Mouse (Mus musculus): ENCODE results near the gene Gc. TPM values are rescaled to one million over a fixed set of nuclear protein-coding genes. Genes with fewer than 3 reads are reported as not detected.

Gene Gc
- total RNA-seq, 2 experiments from 2014 or later = 2.0 TPM; not detected in 1

Other genes starting within 250 kb of the Gc start
- gene Npffr2, start 69.5 kb upstream of the Gc start, total RNA-seq (2021) = not detected